Mouse (Mus musculus) neutrophil, adult 83 days (primary cell): ENCODE results near the gene Trim34b. TPM values are rescaled to one million over a fixed set of nuclear protein-coding genes. Genes with fewer than 3 reads are reported as not detected.

Source experiments
- total RNA-seq, 2 experiments: library from RNA; stranded (reverse); gene quantifications; one replicate each; pipeline ENCODE4 v1.2.4; 2023

The Trim34b gene
- total RNA-seq = under 1 TPM; 0.68 to 0.79 TPM

GRCm38 (mm10) chr7:104329171-104329570, at the start of gene Trim34b:
Gene Trim34b, plus strand, starts transcription at chr7:104329471.

GRCm38 (mm10) chr7:104287576-104288443, 41.5 kb upstream of the Trim34b start, which contains the start of gene Trim5:
Gene Trim5, minus strand, starts transcription at chr7:104288094.

GRCm38 (mm10) chr7:104315369-104316080, 13.7 kb upstream of the Trim34b start, which contains the start of gene Trim12a:
Gene Trim12a, minus strand, starts transcription at chr7:104315466.

GRCm38 (mm10) chr7:104352717-104353599, 23.7 kb downstream of the Trim34b start, which contains the start of gene Trim12c:
Gene Trim12c, minus strand, starts transcription at chr7:104353362.

GRCm38 (mm10) chr7:104369736-104370414, 40.6 kb downstream of the Trim34b start, which contains the start of gene Trim30b:
Gene Trim30b, minus strand, starts transcription at chr7:104369884.

Other genes with a start within 250 kb of the Trim34b start
- gene Olfr645, start 244.0 kb upstream of the Trim34b start, total RNA-seq = not detected
- gene Olfr646, start 224.6 kb upstream of the Trim34b start, total RNA-seq = under 1 TPM in 1 of 2 experiments, not detected in 1; 0.13 TPM
- gene Ubqln5, start 199.6 kb upstream of the Trim34b start, total RNA-seq = not detected
- gene Olfr643, start 192.1 kb upstream of the Trim34b start, total RNA-seq = not detected
- gene Ubqln3, start 186.2 kb upstream of the Trim34b start, total RNA-seq = not detected
- not detected for gene Ubqlnl, start 178.9 kb upstream of the Trim34b start, total RNA-seq
- not detected for gene Olfm5, start 164.6 kb upstream of the Trim34b start, total RNA-seq
- under 1 TPM; 0.13 to 0.22 TPM for gene Olfr648, start 146.1 kb upstream of the Trim34b start, total RNA-seq
- gene Olfr649, start 133.5 kb upstream of the Trim34b start, total RNA-seq = not detected
- 1 to 10 TPM; 1.6 TPM for gene Trim6, start 110.7 kb upstream of the Trim34b start, total RNA-seq
- 10 to 100 TPM; 13.9 to 19.6 TPM for gene Trim34a, start 85.0 kb upstream of the Trim34b start, total RNA-seq
- 10 to 100 TPM; 11.2 to 12.9 TPM for gene Trim5, start 41.4 kb upstream of the Trim34b start, total RNA-seq
- 10 to 100 TPM; 47.0 to 57.4 TPM for gene Trim12a, start 14.0 kb upstream of the Trim34b start, total RNA-seq
- 10 to 100 TPM; 26.0 to 29.6 TPM for gene Trim12c, start 23.9 kb downstream of the Trim34b start, total RNA-seq
- gene Trim30b, start 40.4 kb downstream of the Trim34b start, total RNA-seq = 10 to 100 TPM; 50.6 to 69.0 TPM
- gene Trim30c, start 71.4 kb downstream of the Trim34b start, total RNA-seq = under 1 TPM; 0.33 to 0.86 TPM
- gene Trim30a, start 135.7 kb downstream of the Trim34b start, total RNA-seq = 10 to 100 TPM; 40.5 to 56.3 TPM
- 10 to 100 TPM in 1 of 2 experiments, 1 to 10 TPM in 1; 8.4 to 13.4 TPM for gene Trim30d, start 178.4 kb downstream of the Trim34b start, total RNA-seq
- not detected for gene Olfr651, start 220.7 kb downstream of the Trim34b start, total RNA-seq
- not detected for gene Olfr652, start 231.4 kb downstream of the Trim34b start, total RNA-seq
- gene Olfr653, start 247.8 kb downstream of the Trim34b start, total RNA-seq = not detected